Mouse (Mus musculus) embryonic stem cell, embryonic (primary cell): ENCODE results near the gene Cyp26c1.

ENCODE experiments used
- CTCF ChIA-PET, 4 experiments: fragments of 300-600 bp in 2 of 4; fragments of 350-600 bp in 2 of 4; sonication (Branson Sonifier 250); formaldehyde crosslinking; loops; one replicate each; lab custom pipeline; 2022; ENCODE audit warnings: inconsistent platforms in 2 of 4; lab: Charles Lee
- POLR2A ChIA-PET, 4 experiments: fragments of 300-600 bp in 2 of 4; fragments of 350-600 bp in 2 of 4; sonication (Branson Sonifier 250); formaldehyde crosslinking; loops; one replicate each; lab custom pipeline; 2022; ENCODE audit warnings: antibody characterized with exemption in 4 of 4, inconsistent platforms in 1 of 4; lab: Charles Lee

Cyp26c1 gene

DNA sequence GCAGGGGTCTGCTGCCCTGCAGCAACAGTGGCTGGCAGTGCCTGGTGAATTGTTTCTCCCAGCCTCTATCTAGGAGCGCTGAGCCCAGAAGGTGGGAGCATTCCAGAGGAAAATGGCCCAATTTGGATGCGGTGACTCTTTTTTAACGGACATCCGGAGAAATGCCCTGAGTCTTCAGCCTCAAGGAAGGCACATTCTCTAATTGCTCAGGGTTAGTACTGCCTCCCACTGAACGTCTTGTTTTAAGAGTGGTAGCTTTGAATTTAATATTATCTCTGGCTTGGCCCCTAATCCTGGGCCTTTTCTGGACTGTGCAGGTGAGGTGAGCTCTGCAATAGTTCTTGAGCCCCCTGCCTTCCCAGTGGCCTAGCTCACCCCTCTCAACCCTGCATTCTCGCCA lies at the start of gene Cyp26c1:
Gene Cyp26c1, plus strand, starts transcription at position 301 of the 400 bp plus-strand sequence.
- ChIA-PET POLR2A (interaction anchor here in 3 of 4 experiments (1.3 to 1.7 kb wide), 4 partner anchors 11 to 269 kb away, joined by 3 to 6 read pairs (median 4); no protein-coding TSS in a partner anchor), CTCF (interaction anchor here in 1 of 4 experiments (0.9 to 2.2 kb wide), 3 partner anchors 14 to 37 kb away, joined by 4 to 7 read pairs (median 5); no protein-coding TSS in a partner anchor)

DNA sequence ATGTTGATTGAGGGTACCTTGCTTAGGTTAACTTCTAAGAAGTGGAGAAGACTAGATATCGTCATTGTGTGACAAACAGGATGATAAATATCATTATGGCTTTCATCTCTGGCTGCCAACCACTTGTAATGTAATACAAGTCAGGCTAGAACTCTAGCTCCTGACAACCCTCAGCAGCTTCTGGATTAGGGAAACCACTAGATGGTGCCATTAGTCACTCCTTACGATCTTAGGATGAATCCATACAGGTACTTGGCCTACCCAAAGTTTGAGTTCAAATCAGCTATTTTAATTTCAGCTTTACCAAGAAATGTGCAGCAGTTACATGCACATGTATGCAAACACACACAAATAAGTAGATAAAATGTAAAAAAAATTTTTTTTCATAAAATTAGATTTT lies 37.4 kb upstream of the Cyp26c1 start:
- ChIA-PET POLR2A (interaction anchor here in 3 of 4 experiments (0.8 to 1.4 kb wide), 5 partner anchors 10 to 299 kb away, joined by 3 to 5 read pairs (median 4); no protein-coding TSS in a partner anchor), CTCF (interaction anchor here (0.5 to 1.9 kb wide), 25 partner anchors 8 to 765 kb away, joined by 3 to 12 read pairs (median 4); partner anchors contain the start of gene Cyp26c1 (in 1 of the 4))

DNA sequence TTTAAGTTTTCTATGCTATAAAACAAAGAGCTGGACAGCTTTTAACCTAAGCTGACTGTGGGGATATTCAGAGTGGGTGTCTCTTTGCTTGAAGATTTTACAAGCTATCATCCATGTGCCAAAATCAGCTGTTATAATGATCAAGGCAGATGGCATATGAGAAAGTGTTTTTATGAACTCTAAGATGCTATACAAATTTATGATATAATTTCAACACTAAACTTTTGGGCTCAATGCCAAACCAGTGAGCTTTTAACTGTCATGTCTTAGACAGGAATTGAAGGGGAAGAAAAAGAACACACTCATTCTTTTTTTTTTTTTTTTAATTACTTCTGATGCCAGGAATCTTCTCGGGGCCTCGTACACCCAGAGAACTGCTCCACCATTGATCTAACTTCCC lies 34.9 kb upstream of the Cyp26c1 start:
- ChIA-PET CTCF (interaction anchor here in 2 of 4 experiments (0.6 to 0.8 kb wide), 3 partner anchors 120 to 705 kb away, joined by 3 to 4 read pairs (median 3); no protein-coding TSS in a partner anchor), POLR2A (interaction anchor here in 1 of 4 experiments (0.7 to 0.9 kb wide), 2 partner anchors 230 to 553 kb away, joined by 3 read pairs; no protein-coding TSS in a partner anchor)

DNA sequence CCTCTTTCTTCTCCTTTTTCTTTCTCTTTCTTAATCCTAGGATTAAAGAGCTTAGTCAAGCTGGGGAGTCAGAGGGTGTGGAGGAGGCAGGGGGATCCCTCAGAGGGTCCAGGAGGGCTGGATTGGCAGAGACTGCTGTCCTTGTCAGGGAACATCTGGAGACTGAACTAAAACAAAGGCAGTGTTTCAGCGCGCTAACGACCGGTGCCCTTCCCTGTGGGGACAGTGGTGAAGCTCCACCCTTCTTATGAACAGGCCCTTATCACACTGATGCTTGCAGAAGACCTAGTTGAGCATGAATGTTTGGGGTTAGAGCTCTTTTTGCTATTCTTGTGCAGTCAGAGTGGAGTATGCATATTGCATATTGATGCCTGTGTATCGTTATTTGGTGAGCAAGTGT lies 31.4 kb upstream of the Cyp26c1 start:
- ChIA-PET CTCF (no interaction called here), POLR2A (interaction anchor here in 1 of 4 experiments (0.8 kb wide), 1 partner anchor 32 kb away, joined by 3 read pairs; the partner anchor contains the start of gene Cyp26c1)

DNA sequence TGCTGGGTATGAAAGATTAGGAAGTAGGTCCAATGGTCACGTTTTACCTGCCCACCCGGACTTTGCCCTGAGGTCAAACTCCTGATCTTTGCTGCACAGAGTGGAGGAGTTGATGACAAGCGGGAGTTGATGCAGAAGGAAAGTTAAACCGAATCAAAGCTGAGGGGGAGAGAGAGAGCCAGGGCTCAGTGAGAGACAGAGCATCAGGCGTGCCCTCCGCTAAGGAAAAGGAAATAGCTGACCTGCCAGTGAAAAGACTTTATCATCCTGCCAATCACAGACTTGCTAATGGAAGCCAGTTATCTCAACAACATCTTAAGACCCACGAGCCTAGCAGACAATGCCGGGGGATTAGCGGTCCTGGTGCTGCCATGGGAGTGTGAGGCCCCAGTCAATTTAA lies 28.9 kb upstream of the Cyp26c1 start:
- CTCF ChIA-PET = interaction anchor here in 3 of 4 experiments (0.5 to 1.2 kb wide), 6 partner anchors 8 to 234 kb away, joined by 3 to 8 read pairs (median 4); no protein-coding TSS in a partner anchor

DNA sequence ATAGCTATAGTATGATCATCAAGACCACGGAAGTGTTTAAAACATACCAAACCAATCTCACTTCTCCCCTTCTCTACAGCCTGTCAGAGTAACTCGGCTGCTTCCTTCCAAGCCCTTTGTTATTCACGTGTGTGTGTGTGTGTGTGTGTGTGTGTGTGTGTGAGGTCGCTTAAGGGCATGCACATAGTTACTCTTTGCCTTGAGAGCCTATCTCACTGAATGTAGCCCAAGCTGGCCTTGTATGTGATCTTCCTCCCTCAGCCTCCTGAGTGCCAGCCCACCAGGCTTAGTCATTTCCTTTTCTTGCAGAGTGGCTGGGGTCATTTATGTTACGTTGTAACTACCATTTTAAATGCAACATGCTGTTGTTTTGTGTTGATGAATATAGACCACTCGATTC lies 20.1 kb upstream of the Cyp26c1 start:
- ChIA-PET POLR2A (interaction anchor here in 2 of 4 experiments (0.5 to 1.6 kb wide), 3 partner anchors 10 to 71 kb away, joined by 3 to 8 read pairs (median 3); no protein-coding TSS in a partner anchor), CTCF (interaction anchor here in 2 of 4 experiments (0.7 to 1.0 kb wide), 2 partner anchors 21 to 63 kb away, joined by 3 to 4 read pairs; no protein-coding TSS in a partner anchor)

More for the DNA sequence above, 28.9 kb upstream of the Cyp26c1 start:
- POLR2A ChIA-PET = interaction anchor here in 1 of 4 experiments (0.6 to 1.7 kb wide), 3 partner anchors 9 to 13 kb away, joined by 3 to 4 read pairs (median 3); no protein-coding TSS in a partner anchor

DNA sequence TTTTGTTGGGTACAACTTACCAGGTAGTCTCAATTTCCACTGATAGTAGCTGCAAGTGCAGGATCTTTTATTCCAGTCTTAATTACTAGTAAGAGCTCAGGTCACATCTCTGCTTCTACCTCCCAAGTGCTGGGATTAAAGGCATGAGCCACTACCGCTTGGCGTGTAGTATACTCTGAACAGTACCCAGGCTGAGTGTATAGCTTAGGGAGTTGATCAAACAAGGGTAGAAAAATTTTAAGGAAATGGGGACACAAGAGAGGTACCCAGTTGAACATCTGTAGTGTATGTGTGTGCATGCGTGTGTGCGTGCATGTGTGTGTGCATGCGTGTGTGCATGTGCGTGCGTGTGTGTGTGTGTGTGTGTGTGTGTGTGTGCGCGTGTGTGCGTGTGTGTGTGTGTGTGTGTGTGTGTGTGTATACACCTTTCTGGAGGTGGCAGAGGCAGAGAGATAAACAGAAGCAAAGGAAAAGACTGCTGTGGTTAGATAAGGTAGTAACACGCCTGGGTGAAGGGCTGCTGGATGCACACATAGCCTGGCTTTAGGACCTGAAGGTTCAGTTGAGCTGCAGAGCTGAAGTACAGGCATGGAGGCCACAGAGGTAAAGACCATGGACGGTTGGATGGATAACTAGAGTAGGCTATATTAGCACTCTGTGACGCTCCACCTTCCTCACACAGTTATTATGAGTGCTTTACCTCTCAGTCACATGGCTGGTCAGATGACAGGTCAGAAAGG lies 17.4 kb upstream of the Cyp26c1 start:
- ChIA-PET CTCF (interaction anchor here in 3 of 4 experiments (0.6 to 1.2 kb wide), 4 partner anchors 17 to 269 kb away, joined by 3 to 7 read pairs (median 5); no protein-coding TSS in a partner anchor), POLR2A (interaction anchor here in 2 of 4 experiments (0.6 to 1.7 kb wide), 6 partner anchors 11 to 100 kb away, joined by 3 to 7 read pairs (median 3); no protein-coding TSS in a partner anchor)

DNA sequence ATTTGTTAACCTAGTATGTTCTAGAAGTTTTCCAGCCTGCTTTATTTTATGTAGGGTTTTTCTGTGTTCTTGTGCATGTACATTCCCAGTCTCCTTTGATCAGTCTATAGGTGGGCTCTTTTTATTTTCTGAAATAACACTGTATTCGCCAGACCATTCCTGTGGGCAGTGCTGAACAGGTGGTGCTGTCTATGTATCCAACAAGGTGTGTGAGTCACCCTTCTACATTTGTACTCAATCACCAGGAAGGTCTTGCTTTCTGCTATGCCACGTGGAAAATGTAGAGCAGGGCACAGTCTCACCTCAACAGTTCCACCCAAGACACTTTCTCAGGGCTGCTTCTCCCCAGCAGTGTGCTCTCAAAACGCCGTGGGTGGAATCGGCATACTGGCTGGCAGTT lies 16.7 kb upstream of the Cyp26c1 start:
- POLR2A ChIA-PET = interaction anchor here in 1 of 4 experiments (1.0 to 1.2 kb wide), 2 partner anchors 15 to 26 kb away, joined by 3 read pairs; no protein-coding TSS in a partner anchor

DNA sequence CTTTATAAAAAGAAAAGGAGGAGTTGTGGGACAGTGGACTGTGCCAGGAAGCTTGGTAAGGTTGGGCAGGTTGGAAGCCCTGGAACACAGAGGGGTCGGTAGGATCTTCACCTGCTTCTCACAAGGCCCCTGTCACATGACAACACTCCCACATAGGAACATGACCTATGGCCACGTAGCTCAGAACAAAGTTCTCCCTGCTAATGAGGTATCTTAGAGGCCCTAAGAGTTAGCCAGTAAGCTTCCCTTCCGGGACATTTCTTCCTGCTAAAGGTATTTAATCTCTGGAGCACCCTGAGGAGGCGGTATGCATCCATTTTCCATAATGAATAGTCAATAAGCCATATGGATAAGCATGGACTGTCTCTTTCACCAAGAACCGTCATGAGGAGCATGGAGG lies 15.9 kb upstream of the Cyp26c1 start:
- CTCF ChIA-PET = interaction anchor here in 1 of 4 experiments (0.6 kb wide), 1 partner anchor 67 kb away, joined by 3 read pairs; no protein-coding TSS in a partner anchor

More for the DNA sequence above, 16.7 kb upstream of the Cyp26c1 start:
- CTCF ChIA-PET = interaction anchor here in 3 of 4 experiments (0.6 to 1.2 kb wide), 4 partner anchors 16 to 268 kb away, joined by 3 to 7 read pairs (median 5); no protein-coding TSS in a partner anchor

DNA sequence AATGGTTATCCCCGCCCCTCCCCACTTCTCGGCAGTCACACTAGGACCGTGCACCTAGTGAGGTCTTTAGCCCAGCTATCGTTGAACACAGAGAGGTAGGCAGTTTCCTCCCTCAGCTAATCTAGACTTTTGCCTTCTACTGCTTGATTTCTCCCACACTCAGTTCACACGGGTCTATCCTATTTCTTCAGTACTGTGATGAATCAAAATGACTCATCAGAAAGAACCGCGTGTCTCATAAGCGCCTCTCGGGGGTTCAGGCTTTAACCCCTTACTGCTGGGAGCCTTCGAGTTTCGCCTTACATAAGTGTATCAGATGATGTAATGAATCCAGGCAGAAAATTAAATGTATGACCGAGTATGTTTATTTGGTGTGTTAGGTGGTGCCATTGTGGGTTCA lies 12.0 kb upstream of the Cyp26c1 start:
- POLR2A ChIA-PET = no interaction called here
- CTCF ChIA-PET = interaction anchor here in 1 of 4 experiments (1.0 kb wide), 1 partner anchor 31 kb away, joined by 3 read pairs; no protein-coding TSS in a partner anchor

More for the DNA sequence above, 15.9 kb upstream of the Cyp26c1 start:
- POLR2A ChIA-PET = interaction anchor here in 2 of 4 experiments (0.6 to 0.8 kb wide), 3 partner anchors 12 to 18 kb away, joined by 3 read pairs; no protein-coding TSS in a partner anchor

DNA sequence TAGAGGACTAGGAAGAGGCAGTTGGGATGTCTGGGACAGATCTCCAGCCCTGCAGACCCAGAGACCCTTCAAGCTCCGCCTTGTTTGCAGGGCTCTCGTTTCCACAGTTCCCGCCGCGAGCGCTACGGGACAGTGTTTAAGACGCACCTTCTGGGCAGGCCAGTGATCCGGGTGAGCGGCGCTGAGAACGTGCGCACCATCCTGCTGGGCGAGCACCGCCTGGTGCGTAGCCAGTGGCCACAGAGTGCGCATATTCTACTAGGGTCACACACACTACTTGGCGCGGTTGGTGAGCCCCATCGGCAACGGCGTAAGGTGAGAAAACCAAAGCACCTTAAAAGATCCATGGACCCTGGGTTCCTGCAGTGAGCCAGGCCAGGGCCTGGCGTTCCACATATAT lies 966 bp downstream of the Cyp26c1 start:
- ChIA-PET CTCF (interaction anchor here (0.6 to 2.2 kb wide), 7 partner anchors 11 to 156 kb away, joined by 3 to 8 read pairs (median 5); partner anchors contain the start of gene Cyp26a1 (in 1 of the 4)), POLR2A (interaction anchor here in 3 of 4 experiments (1.2 to 1.8 kb wide), 6 partner anchors 9 to 268 kb away, joined by 3 to 6 read pairs (median 4); partner anchors contain the start of gene Cyp26a1 (in 1 of the 3))

DNA sequence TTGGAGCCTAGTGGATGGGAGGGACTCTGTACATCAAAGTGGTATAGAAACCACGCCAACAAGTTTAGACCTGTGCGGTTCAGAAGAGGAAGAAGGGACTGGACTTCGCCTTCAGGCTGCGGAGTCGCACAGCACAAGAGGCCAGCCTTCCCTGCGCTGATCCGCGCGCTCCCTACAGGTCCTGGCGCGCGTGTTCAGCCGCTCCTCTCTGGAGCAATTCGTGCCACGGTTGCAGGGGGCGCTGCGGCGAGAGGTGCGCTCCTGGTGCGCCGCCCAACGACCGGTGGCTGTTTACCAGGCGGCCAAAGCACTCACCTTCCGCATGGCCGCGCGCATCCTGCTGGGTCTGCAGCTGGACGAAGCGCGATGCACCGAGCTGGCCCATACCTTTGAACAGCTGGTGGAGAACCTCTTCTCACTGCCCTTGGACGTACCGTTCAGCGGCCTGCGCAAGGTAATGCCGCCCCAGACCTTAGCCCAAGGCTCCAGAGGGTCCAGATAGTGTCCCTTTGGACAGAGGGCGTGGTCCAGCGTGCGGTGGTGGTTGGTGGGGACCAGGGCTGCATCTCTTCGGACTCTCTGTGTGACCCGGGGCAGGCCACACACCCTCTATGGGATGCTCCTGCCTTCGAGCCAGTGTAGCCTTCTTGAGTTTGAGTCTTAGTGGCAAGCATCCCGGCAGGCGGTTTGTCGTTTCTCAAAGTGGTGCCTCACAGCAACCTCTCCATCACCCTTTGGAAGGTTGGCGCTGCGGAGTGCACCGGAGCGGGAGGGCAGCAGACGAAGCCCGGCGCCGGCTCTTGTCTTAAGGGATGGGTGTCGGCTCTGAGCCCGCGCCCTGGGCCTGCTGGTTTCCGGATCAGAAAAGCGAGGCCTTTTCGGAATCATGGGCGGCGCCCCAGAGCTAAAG lies 1.8 kb downstream of the Cyp26c1 start:
- POLR2A ChIA-PET = interaction anchor here in 3 of 4 experiments (0.9 to 2.0 kb wide), 6 partner anchors 9 to 39 kb away, joined by 3 to 7 read pairs (median 4); partner anchors contain the start of gene Cyp26a1 (in 1 of the 3)
- CTCF ChIA-PET = interaction anchor here (0.6 to 2.6 kb wide), 9 partner anchors 9 to 157 kb away, joined by 3 to 11 read pairs (median 6); partner anchors contain the start of gene Cyp26a1 (in 1 of the 4)

DNA sequence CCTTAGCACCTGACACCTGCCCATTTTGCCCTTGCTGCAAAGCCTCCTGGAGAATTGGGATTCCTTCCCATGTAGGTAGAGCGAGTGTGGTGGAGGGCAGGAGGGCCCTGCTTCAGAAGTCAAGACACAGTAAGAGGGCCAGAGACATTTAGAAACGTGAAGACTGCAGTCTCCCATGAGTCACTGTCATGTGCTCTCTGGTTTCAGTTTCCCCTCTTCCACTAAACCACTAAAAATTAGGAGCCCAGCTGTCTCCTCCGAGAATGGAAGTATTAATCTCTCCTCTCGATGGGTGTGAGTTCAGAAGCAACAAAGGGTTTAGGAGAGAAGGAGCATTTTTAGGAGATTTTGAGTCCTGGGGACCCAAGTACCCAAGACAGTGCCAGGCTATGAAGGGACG lies 4.1 kb downstream of the Cyp26c1 start:
- POLR2A ChIA-PET = interaction anchor here in 1 of 4 experiments (1.2 to 2.0 kb wide), 4 partner anchors 10 to 623 kb away, joined by 3 to 9 read pairs (median 5); no protein-coding TSS in a partner anchor
- CTCF ChIA-PET = interaction anchor here (0.5 to 2.6 kb wide), 7 partner anchors 9 to 734 kb away, joined by 3 to 11 read pairs (median 6); partner anchors contain the start of gene Cyp26a1 (in 1 of the 4)

DNA sequence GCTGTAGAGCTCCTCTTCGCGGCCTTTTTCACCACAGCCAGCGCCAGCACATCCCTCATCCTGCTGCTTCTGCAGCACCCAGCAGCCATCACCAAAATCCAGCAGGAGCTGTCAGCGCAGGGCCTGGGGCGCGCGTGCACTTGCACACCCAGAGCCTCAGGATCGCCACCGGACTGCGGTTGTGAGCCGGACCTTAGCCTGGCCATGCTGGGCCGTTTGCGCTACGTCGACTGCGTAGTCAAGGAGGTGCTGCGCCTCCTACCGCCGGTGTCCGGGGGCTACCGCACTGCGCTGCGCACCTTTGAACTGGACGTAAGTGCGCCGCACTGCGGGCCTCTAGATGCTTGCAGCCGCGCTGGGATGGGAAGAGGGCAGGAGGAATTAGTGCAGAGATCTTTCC lies 5.3 kb downstream of the Cyp26c1 start:
- POLR2A ChIA-PET = interaction anchor here in 2 of 4 experiments (1.1 to 1.6 kb wide), 3 partner anchors 8 to 120 kb away, joined by 3 to 9 read pairs (median 4); no protein-coding TSS in a partner anchor

DNA sequence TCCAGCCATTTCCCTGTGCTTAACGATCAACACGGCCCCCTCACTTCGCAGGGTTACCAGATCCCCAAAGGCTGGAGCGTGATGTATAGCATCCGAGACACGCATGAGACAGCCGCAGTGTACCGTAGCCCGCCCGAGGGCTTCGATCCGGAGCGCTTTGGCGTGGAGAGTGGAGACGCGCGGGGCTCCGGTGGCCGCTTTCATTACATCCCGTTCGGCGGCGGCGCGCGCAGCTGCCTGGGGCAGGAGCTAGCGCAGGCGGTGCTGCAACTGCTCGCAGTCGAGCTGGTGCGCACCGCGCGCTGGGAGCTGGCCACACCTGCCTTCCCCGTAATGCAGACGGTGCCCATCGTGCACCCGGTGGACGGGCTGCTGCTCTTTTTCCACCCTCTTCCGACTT lies 7.5 kb downstream of the Cyp26c1 start:
- ChIA-PET CTCF (interaction anchor here in 3 of 4 experiments (0.5 to 0.9 kb wide), 5 partner anchors 12 to 861 kb away, joined by 3 to 5 read pairs (median 3); no protein-coding TSS in a partner anchor), POLR2A (interaction anchor here in 2 of 4 experiments (0.6 to 1.5 kb wide), 3 partner anchors 11 to 130 kb away, joined by 3 to 7 read pairs (median 3); no protein-coding TSS in a partner anchor)

More for the DNA sequence above, 5.3 kb downstream of the Cyp26c1 start:
- CTCF ChIA-PET = interaction anchor here (0.6 to 1.6 kb wide), 17 partner anchors 8 to 256 kb away, joined by 3 to 14 read pairs (median 4); no protein-coding TSS in a partner anchor

DNA sequence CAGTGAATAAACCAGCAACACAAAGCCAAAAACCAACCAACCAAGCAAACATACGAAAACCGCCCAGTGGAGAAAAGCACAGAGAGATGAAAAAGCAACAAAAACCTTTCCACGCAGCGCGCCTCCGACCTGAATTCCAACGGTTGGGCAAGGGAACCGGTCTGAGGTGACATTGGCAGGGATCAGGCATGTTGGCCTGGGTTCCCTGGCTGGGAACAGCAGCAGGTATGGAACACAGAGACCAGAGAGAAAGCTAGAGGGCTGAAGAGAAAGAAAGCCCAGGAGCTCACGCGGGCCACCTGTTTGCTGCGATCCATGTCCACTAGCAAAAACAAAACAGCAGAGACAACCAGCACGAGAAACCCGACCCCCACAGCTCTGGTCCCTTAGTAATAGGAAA lies 9.8 kb downstream of the Cyp26c1 start:
- CTCF ChIA-PET = interaction anchor here in 1 of 4 experiments (1.3 kb wide), 1 partner anchor 93 kb away, joined by 3 read pairs; no protein-coding TSS in a partner anchor

More for the DNA sequence above, 9.8 kb downstream of the Cyp26c1 start:
- POLR2A ChIA-PET = interaction anchor here in 2 of 4 experiments (0.9 to 1.9 kb wide), 3 partner anchors 9 to 331 kb away, joined by 3 to 6 read pairs (median 4); partner anchors contain the start of gene Cyp26c1 (in 1 of the 2)
